Mouse (Mus musculus) lung, postnatal 4 days (tissue): ENCODE results near the gene Armc2.
A peak's percentile ranks its signal among the peaks of the same experiment; 100 is the strongest.
"Not testable (repeated sequence)": the region's sequence is repeated elsewhere in the genome, so short reads cannot be mapped to it uniquely, and the experiment has no call there.

Experiments used
- DNase-seq, 2 experiments: peaks; one replicate each; pipeline ENCODE4 v3.0.0; 2021

Gene Armc2

DNA sequence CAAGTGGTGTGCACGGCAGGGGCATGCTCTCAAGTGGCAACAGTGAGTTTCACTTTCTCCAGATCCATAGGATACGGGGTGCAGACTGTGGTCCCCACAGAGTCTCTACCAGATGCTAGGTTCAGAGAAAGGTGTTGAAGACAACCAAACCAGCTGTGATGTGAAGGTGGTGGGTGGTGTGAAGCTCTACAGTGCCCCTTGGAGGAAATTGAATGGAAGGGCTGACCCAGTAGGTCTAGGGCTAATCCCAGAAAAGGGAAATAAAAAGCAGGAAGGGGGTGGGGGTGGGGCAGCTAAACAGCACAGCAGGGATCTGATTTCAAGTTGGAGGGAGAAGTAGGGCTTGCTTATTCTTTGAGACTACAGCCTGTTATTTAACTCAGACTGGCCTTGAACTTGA is 58.4 kb downstream of the Armc2 start:
- DNase-seq = no peak

DNA sequence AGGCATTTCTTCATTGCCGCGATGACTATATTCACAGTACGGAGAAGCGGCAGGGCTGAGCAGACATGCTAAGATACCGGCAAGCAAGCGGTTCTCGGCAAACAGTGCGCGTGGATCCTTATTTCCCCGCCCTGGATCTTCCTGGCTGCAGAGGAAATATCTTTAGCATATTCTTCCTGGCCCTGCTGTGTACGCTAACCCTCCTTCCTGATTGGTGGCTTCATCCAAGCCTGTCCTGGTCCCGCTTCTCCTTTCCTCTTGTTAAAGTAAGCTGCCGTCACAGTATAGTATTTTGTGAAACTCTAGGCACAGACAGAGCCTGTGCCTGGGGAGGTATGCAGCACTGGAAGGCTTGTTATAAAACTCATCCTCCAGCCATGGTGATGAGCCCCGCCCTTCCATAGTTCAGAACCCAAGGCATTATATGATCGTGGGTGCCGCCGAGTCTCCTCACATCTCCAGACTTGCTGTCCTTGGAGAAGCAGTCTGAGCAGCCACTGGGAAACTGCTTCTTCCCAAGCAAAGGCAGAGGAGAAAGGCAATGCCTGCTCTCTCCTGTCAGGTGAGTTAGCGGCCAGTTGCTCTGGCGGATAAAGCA is 59.5 kb downstream of the Armc2 start:
- DNase-seq = no peak

DNA sequence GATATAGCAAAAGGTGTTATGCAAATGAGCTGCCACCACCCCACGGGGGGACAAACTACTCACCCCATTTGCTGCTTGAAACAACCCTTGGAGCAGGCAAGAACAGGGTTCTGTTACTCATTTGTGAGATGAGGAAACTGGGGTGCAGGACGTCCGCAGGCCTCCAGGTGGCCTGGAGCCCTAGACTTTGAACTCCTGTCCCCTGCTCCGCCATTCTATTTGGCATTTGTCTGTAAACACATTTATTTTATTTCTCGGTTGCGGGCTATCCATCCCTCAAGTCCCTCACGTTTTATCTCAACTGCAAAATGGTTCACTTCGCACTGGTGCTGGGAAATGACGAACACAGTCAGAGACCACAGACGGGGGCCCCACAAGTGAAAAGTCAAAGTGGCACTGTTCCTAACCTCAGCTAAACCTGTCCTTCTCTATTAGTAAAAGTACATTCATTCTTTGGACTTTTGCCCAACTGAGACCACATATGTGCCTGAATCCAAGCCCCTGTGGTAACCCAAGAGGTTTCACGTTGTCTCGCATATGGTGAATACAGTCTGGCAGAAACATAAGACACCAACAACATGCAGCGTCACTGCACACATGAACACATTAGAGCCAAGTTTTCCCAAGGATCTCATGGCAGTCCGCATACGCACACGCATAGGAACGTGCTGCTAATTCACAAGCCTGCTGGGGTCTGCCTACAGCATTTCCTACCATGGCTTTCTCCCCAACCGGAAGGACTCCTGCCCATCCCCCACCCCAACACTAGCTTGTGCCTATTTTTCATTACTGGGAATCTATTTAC is 60.6 kb downstream of the Armc2 start:
- DNase-seq = no peak

DNA sequence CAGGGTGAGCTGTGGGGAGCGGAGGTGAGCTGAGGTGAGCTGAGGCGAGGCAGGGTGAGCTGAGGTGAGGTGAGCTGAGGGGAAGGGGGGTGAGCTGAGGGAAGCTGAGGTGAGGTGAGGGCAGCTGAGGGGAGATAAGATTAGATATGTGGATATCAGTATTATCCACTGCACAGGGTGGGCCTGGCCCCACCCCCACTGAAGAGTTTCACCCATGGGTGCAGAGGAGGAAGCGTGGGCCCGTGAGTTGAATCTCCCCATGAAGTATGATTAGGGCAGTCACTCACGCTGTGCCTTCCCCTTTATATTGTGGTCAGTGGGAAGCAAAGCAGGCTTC is 64.7 kb downstream of the Armc2 start:
- DNase-seq = no peak

DNA sequence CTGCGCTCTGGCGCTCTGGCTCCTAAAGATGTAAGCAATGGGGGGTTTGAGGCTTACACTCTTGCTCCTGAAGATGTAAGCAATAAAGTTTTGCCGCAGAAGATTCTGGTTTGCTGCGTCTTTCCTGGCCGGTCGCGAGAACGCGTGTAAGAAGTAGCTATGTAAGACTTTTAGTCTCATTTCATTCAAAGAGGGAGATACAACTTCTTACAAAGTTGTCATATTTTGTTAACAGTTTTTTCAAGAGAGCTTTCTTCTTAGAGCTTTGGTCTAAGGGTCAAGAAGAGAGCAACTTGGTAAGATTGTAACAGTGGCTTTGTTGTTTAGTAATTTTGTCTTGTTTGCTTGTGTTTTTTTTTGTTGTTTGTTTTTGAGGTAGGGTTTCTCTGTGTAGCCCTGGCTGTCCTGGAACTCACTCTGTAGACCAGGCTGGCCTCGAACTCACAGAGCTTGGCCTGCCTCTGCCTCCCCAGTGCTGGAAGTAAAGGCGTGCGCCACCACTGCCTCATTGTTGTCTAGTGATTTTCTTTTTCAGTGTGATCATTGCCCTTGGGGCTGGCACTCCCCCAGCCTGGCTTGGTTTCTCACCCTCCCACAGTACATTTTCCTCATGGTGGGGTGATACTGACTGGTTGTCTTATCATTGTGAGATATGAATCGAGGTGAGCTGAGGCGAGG is 65.3 kb downstream of the Armc2 start:
- no peak for DNase-seq

DNA sequence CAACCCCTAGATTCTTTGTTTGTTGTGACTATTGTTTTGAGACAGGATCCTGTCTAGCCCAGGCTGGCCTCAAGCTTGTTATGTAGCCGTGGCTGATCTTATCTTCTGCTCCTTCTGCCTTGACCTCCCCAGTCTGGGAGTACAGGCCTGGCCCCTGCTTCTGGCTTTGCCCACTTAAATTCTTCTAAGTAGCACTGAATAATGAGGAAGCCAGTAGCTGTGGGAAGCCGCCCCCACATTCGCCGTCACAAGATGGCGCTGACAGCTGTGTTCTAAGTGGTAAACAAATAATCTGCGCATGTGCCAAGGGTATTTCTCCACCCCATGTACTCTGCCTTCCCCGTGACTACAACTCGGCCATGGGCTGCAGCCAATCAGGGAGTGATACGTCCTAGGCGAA is 65.9 kb downstream of the Armc2 start:
- not testable (repeated sequence) for DNase-seq

DNA sequence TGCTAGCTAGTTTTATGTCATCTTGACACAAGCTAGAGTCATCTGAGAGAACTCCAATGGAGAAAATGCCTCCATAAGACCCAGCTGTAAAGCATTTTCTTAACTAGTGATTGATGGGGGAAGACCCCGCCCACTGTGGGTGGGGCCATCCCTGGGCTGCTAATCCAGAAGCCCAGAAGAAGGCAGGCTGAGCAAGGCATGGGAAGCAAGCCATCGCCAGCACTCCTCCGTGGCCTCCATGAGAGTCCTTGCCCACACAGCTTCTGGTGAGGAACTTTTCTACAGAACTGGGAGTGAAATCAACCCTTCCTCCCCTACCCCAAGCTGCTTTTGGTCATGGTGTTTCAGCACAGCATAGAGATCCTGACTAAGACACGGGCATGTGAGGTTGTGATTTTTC is 79.2 kb downstream of the Armc2 start:
- no peak for DNase-seq

DNA sequence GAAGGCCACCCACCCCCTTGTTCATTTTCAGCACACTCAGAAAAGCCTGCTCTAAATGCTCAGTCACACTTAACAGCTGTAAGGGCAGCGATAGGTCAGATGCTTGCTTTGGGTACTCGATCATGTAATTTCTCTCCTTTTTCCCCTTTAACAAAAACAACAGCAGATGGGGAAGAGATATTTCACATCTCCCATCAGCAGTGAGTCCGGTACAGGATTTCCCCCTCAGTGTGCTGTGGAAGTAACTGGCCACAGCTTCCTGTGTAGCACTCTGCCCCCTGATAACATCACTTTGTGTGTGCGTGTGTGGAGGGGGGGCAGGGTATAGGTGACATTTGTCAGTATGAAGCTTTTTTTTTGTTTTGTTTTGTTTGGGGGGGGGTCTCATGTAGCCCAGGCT is 81.1 kb downstream of the Armc2 start:
- DNase-seq = no peak

DNA sequence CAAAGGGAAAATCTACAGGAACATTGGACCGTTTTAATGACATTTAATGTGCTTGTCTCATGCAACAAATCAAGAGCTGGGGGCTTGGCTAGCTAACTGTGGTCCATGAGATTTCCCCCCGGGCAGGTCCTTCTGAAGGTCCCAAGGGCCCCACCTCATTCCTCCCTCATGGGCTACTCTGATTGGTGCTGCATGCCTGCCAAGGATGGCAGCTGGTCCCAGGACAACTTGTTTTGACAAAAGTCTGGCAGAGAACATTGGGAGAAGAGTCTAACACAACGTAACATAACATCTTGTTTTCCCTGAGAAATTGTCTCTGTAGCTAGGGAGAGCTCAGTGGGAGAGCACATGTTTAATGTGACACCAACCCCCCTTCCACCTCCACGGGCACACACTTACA is 82.1 kb downstream of the Armc2 start:
- DNase-seq = peak in 1 of 2 experiments; percentile 75

DNA sequence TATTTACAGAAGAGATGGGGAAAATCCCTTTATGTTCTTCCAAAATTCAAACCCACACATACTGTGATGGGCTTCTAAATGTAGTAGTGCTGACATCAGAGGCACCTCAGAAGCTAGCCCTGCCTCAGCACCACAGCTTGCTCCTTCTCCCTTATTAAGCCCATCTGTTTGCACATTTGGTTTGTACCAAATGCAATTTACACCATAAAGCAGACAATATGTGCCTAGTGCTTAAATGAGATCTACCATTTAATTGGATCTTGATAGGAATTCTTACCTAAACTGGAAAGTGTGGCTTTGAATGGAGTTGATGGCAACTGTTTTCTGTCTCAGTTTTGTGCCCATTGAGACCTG is 82.8 kb downstream of the Armc2 start:
- no peak for DNase-seq

DNA sequence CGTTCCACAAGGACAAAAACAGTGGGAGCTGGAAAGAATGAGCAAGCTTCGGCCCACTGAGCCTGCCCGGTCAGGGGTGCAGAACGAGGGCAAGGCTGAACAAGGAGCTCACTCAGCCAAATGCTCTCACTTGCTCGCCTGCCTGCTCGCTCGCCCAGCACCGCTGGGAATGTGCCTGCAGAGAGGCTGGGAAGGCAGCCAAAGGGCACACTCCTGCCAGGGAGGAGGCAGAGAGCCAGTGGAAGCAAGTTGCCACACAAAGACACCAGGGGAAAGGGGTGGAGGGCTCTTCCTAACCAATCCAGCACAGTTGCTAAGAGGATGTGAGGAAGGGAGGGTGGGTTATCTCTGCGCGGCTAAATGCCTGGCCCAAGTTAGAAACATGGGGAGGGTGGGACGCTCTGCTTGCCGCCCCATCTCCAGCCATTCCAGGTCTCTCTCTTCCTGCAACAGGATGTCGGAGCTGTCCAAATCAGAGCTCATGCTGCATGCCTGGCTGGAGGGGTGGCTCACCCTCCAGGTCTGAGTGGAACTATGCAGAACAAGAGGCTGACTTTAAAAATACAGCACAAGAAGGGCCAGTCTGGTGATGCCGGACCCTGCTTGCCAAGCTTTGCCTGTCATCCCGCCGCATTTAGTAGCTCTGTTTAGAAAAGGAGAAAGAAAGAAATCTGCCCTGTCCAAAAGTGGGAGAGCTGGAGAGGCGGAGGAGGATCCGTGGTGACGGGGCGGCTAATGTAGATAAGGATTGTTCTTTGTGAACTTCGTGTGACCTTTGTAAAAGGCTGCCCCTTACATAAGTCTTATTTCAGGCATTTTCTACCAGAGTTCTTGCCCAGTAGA is 83.4 kb downstream of the Armc2 start:
- DNase-seq = peak; percentile 80 to 88

DNA sequence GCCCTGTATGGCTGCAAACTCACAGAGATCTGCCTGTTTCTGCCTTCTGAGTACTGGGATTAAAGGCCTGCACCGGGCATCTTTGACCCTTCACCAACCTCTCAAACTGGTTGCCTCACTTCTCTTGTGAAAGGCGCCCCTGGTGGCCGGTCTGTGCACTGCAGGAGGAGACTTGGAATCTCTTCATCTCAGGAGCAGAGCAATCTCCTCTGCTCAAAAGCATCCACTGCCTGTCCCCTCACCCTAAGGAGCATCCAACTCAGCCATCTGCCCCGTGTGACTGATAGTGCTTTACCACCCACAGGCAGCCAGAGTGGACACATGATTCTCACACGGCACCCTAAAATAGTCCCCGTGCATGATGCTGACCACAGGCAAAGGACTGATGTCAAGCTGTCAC is 84.7 kb downstream of the Armc2 start:
- peak; percentile 37 to 64 for DNase-seq

DNA sequence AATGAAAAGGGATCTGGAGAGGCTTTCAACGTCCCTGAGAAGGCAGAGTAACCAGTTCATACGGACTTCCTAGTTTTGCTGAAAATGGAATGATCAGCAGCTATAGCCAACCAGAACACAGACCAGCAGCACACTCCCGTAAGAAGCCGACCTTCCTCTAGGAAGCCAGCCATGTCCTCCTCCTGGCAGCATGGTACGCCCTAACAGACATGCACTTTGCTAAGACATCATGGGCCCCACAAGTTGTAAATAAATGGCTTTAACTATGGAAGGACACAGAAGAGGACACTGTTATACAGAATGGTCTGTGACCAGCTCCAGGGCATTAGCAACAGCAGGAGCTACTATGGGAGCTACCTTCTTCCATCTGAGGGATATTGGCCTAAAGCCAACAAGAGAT is 85.3 kb downstream of the Armc2 start:
- DNase-seq = no peak

DNA sequence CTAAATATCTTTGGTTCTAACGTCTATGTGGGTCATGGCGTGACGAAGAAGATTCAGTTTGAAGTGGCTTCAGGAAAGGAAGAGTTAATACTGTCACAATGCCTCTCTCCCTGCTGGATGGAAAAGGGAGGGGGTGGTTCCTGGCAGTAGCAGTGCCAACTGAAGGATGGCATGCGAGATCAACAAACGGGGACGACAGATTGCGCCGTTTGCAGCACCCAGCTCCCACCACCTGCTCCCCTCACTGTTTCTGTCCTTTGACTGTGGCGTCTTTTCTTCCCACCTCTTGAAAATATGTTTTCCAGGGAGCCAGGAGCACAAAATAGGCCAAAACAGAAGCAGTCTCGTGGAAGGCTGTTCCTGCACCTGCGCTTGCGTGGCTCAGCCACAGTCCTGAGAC is 86.3 kb downstream of the Armc2 start:
- DNase-seq = no peak

DNA sequence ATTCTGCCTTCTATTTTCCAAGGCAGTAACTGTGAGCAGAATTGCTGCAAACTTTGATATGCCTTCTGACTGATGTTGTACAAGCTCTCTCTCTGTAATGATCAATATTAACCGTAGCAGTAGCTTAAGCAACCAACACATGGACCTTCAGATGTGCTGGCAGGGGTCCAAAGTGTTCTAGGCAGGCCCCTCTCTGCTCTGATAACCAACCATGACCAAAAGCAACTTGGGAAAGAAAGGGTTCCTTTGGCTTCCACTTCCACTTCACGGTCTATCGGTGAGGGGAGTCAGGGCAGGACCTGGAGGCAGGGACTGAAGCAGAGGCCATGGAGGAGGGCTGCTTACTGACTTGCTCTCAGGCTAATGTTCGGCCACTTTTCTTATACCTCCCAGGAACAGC is 87.3 kb downstream of the Armc2 start:
- DNase-seq = no peak

DNA sequence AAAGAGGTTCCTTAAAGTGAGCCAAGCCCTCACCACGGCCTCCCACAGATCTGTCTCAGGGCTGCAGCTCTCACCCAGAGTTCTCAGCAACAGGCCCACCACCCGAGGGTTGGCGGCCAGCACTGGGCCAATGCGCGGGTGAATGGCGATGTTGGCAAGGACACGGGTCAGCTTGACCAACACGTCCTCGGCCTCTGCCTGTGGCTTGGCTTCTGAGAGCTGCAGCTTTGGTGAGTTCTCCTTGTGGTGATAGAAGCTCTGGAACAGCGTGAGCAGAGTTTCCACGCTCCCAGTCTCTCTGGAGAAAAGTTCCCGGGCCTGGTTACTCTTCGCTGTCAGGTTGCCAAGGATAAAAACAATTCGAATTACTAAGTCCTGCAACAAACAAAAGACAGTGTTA is 91.5 kb downstream of the Armc2 start:
- peak in 1 of 2 experiments; percentile 32 for DNase-seq

DNA sequence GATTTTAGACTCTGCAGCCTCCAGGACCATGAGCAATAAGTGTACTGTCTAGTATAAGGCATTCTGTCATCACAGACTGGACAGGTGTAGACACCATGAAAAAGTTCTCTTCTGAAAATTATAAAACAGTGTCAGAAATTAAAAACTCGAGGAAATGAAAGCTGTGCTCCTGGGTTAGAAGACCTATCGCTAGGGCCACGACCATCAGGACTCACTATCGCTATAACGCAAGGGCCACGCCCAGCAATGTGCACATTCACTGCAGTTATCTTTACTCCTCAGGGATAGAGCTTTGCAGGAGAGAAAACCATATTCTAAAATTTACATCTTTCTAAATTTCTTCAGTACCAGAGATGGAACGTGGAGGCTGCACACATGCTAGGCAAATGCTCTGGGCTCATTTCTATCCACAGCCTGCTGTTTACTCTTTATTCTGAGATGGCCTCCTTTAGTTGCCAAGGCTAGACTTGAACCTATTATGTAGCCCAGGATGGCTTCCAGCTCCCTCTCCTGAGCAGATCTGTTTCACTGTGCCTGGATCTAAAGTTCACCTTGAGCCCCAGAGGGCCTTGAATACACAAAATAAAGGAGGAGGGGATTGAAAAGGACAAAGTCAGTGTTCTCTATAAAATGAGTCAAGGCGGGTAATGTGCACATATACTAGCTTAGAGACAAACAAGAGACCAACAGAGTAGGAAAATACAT is 105.8 kb downstream of the Armc2 start:
- no peak for DNase-seq

DNA sequence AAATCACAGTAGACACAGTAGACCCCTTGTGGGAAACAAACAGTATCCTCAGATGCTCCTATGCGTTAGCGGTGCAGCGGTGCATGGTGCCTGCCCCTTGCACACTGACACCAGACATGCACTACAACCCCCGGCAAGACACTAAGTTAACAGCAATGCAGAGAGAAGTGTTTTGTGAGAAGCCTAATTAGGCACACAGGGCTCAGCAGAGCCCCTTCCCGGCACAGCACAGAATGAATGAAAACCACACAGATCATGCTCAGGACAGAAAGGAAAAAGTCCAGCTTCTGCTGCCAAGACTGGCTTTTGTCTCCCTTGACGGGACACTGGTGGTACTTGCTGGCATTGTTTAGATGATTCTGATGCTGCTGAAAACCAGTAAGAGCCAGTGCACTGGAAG is 109.3 kb downstream of the Armc2 start:
- DNase-seq = no peak

DNA sequence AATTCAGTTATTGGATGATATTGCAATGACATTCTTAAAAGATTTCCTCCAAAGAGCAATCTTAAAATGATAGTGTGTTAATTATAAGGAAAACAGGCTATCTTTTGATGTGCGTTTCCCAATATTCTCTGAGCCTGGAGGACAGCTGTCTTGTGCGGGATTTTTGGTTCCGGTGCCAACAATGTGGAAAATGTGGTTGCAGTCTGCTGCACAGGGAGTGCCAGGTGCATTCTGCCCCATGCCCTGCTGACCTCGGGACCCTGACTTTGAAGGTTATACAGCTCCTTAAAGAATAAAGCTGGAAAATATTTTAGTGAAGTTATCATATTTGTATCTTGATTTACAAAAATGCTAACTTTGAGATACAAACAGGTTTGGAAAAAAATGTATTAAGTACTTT is 110.3 kb downstream of the Armc2 start:
- no peak for DNase-seq

DNA sequence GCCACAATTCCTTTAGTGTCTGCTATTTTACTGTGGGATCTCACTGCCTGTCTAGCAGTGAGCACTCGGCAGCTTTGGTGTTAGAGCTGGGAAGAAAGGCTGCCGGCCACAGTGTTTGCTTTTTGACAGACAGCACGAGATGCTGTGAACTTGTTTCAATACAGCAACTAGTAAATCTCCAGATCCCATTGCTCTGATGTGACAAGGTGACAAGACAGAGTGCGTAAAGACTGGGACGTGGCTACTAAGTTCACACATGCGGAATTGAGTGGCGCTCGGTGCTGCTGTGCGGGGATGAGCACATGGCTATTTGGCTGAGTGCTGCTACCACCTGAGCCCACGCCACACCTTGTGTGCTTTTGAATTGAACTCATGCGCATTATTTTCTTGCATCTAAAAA is 110.8 kb downstream of the Armc2 start:
- no peak for DNase-seq

DNA sequence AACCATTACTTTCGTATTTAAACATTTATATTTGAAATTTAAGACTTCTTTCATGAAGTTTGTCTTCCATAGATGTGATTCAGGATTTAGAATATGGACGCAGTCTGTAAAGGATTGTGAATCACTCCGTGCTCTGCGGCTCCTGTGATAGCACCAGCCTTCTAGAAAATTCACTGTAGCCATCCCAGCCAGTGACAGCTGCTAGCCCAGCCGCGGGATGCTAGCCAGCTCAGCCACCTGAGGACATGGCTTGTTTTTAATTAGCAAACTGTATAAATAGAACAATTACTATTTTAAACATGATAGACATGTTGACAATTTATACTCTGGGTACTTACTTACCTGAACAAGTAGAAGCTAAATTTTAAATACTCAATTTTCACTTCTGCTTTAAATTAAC is 116.4 kb downstream of the Armc2 start:
- DNase-seq = no peak

DNA sequence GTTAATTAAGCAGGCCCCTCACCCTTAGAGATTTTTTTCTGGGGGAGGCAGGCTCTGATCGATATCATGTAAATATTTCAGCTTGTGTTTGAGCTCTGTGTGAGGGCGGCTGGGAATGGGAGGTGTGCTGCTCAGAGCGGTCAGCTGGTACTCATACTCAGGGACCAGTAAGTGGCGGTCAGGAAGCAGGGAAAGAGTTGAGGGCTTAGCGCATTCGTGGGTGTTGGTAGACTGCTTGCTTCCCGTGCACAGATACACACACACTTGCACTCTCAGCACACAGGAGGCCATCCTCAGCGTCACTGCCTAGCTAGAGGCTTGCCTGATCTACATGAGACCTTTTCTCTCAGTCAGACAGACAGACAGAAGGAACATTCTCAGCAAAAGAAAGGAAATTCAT is 116.8 kb downstream of the Armc2 start:
- no peak for DNase-seq

DNA sequence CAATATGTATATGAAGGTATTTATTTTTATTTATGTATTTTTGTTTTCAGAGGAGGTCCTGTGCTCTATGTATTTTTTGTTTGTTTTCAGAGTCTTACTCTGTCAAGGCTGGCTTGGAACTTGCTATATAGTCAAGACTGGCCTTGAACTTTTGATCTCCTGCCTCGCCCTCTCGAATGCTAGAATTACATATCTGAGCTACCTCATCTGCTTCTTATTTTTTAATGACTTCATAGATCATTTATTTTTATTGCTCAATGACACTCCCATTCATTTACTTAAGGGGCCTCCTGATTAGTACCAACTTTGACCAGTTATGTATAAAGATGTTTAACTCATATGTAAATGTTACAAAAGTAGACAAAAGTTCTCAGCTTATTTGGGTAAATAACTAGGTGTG is 121.4 kb downstream of the Armc2 start:
- DNase-seq = no peak
